Mouse (Mus musculus): ENCODE measurements at regions not wholly inside any gene's neighbourhood (a gene's known extent, or its start where the extent isn't known, plus 50 kb on each side); places are given as distances from the start of the nearest gene placed in this dataset.

DNA sequence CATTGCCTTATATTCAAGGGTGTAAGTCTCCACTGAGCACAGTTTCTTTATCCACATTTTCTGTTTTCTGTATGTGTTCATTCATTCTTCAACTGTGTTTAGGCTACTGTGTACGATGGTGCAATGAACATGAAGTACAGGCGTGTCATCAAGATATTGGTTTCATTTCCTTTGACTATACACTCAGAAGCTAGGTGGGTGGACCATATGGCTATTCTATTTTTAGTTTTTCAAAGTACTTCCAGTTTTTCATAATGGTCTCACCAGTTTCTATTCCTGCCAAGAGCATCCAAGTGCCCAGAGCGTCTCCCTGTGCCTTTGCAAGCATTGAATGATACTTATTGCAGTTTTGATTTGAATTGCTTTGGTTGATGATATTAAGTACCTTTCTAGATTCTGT lies 132.8 kb upstream of the Nxpe4 start:
- Histone ChIP-seq H3K4me3 (ENCODE audit: low read depth, low read length) (no peak overlapping the region), H3K36me3 (ENCODE audit: control insufficient read depth, insufficient read depth, low read length, poor library complexity, severe bottlenecking) (no peaks in the 10 kb centered on the region), H3K9ac (ENCODE audit: low read depth, poor library complexity, severe bottlenecking) (no peak overlapping the region), H3K27me3 (ENCODE audit: control insufficient read depth, insufficient read depth, low read length, poor library complexity, severe bottlenecking) (no peaks in the 10 kb centered on the region), H3K9me3 (replicated peaks; ENCODE audit: control insufficient read depth, insufficient read depth, low read length, poor library complexity, severe bottlenecking) (no peaks in the 10 kb centered on the region), H3K27ac (ENCODE audit: insufficient read depth, low read length) (no peak overlapping the region), H3K4me1 (ENCODE audit: control insufficient read depth, insufficient read depth, low read length) (peaks cover 1% of the 10 kb centered on the region)
- TF ChIP-seq CTCF (IDR thresholded peaks at IDR 0.05; ENCODE audit: low read depth, low read length) (no peak), EP300 (IDR thresholded peaks at IDR 0.05; ENCODE audit: insufficient read depth, low read depth, low read length) (no peak), POLR2A (IDR thresholded peaks at IDR 0.05; ENCODE audit: insufficient read depth, low read length) (no peak)

- Histone ChIP-seq H3K36me3 (ENCODE audit: control insufficient read depth, insufficient read depth, low read length, poor library complexity, severe bottlenecking) (no peaks in the 10 kb centered on the region), H3K4me1 (ENCODE audit: control insufficient read depth, insufficient read depth, low read length) (peaks cover under 1% of the 10 kb centered on the region), H3K4me3 (ENCODE audit: low read depth, low read length) (no peak overlapping the region), H3K9ac (ENCODE audit: low read depth, poor library complexity, severe bottlenecking) (no peak overlapping the region), H3K27me3 (ENCODE audit: control insufficient read depth, insufficient read depth, low read length, poor library complexity, severe bottlenecking) (no peaks in the 10 kb centered on the region), H3K9me3 (replicated peaks; ENCODE audit: control insufficient read depth, insufficient read depth, low read length, poor library complexity, severe bottlenecking) (no peaks in the 10 kb centered on the region), H3K27ac (ENCODE audit: insufficient read depth, low read length) (no peak overlapping the region)
- TF ChIP-seq CTCF (IDR thresholded peaks at IDR 0.05; ENCODE audit: low read depth, low read length), result no peak
- TF ChIP-seq EP300 (IDR thresholded peaks at IDR 0.05; ENCODE audit: insufficient read depth, low read depth, low read length), result no peak
- TF ChIP-seq POLR2A (IDR thresholded peaks at IDR 0.05; ENCODE audit: insufficient read depth, low read length), result no peak
Measured at GRCm38 (mm10) chr9:48030839-48031238, 131.0 kb upstream of the Nxpe4 start.

DNA sequence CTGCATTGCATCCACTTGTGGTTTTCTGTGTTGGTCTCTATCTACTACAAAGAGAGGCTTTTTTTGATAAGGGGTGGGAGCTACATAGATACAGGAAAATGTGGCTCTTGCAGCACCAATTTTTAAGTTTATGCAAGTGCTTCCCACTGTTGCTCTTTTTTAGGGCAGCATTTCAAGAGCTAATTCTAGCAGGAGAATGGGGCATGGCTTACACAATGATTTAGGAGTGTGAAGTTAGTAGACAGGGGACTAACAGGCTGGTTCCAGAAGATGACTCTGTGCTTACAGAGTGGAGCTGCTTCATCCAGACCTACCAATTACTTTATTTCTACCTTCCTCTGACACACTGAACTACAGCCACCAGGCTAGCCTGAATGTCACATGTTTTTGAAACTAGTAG lies 125.9 kb upstream of the Nxpe4 start:
- no peak overlapping the region for H3K4me3 ChIP-seq (ENCODE audit: low read depth, low read length)
- H3K36me3 ChIP-seq (ENCODE audit: control insufficient read depth, insufficient read depth, low read length, poor library complexity, severe bottlenecking), result no peaks in the 10 kb centered on the region
- no peaks in the 10 kb centered on the region for H3K27me3 ChIP-seq (ENCODE audit: control insufficient read depth, insufficient read depth, low read length, poor library complexity, severe bottlenecking)
- no peaks in the 10 kb centered on the region for H3K9me3 ChIP-seq (replicated peaks; ENCODE audit: control insufficient read depth, insufficient read depth, low read length, poor library complexity, severe bottlenecking)
- H3K27ac ChIP-seq (ENCODE audit: insufficient read depth, low read length), result no peak overlapping the region
- no peaks in the 10 kb centered on the region for H3K4me1 ChIP-seq (ENCODE audit: control insufficient read depth, insufficient read depth, low read length)
- TF ChIP-seq POLR2A (IDR thresholded peaks at IDR 0.05; ENCODE audit: insufficient read depth, low read length) (no peak), EP300 (IDR thresholded peaks at IDR 0.05; ENCODE audit: insufficient read depth, low read depth, low read length) (no peak), CTCF (IDR thresholded peaks at IDR 0.05; ENCODE audit: low read depth, low read length) (no peak)
- no peak overlapping the region for H3K9ac ChIP-seq (ENCODE audit: low read depth, poor library complexity, severe bottlenecking)

- Histone ChIP-seq H3K9me3 (replicated peaks; ENCODE audit: control insufficient read depth, insufficient read depth, low read length, poor library complexity, severe bottlenecking) (no peaks in the 10 kb centered on the region), H3K4me3 (ENCODE audit: low read depth, low read length) (no peak overlapping the region), H3K9ac (ENCODE audit: low read depth, poor library complexity, severe bottlenecking) (no peak overlapping the region), H3K4me1 (ENCODE audit: control insufficient read depth, insufficient read depth, low read length) (no peaks in the 10 kb centered on the region), H3K27me3 (ENCODE audit: control insufficient read depth, insufficient read depth, low read length, poor library complexity, severe bottlenecking) (no peaks in the 10 kb centered on the region), H3K27ac (ENCODE audit: insufficient read depth, low read length) (no peak overlapping the region), H3K36me3 (ENCODE audit: control insufficient read depth, insufficient read depth, low read length, poor library complexity, severe bottlenecking) (no peaks in the 10 kb centered on the region)
- TF ChIP-seq CTCF (IDR thresholded peaks at IDR 0.05; ENCODE audit: low read depth, low read length), result no peak
Measured at GRCm38 (mm10) chr9:48044826-48045225, 117.0 kb upstream of the Nxpe4 start.

- H3K27ac ChIP-seq (ENCODE audit: insufficient read depth, low read length), result no peak overlapping the region
- H3K4me1 ChIP-seq (ENCODE audit: control insufficient read depth, insufficient read depth, low read length), result no peaks in the 10 kb centered on the region
- H3K4me3 ChIP-seq (ENCODE audit: low read depth, low read length), result no peak overlapping the region
- no peaks in the 10 kb centered on the region for H3K27me3 ChIP-seq (ENCODE audit: control insufficient read depth, insufficient read depth, low read length, poor library complexity, severe bottlenecking)
- TF ChIP-seq POLR2A (IDR thresholded peaks at IDR 0.05; ENCODE audit: insufficient read depth, low read length), result no peak
- TF ChIP-seq CTCF (IDR thresholded peaks at IDR 0.05; ENCODE audit: low read depth, low read length), result no peak
- TF ChIP-seq EP300 (IDR thresholded peaks at IDR 0.05; ENCODE audit: insufficient read depth, low read depth, low read length), result no peak
- no peaks in the 10 kb centered on the region for H3K9me3 ChIP-seq (replicated peaks; ENCODE audit: control insufficient read depth, insufficient read depth, low read length, poor library complexity, severe bottlenecking)
- H3K9ac ChIP-seq (ENCODE audit: low read depth, poor library complexity, severe bottlenecking), result no peak overlapping the region
- H3K36me3 ChIP-seq (ENCODE audit: control insufficient read depth, insufficient read depth, low read length, poor library complexity, severe bottlenecking), result no peaks in the 10 kb centered on the region
Measured at GRCm38 (mm10) chr9:48047846-48048245, 114.0 kb upstream of the Nxpe4 start.

- Histone ChIP-seq H3K4me1 (ENCODE audit: control insufficient read depth, insufficient read depth, low read length) (no peaks in the 10 kb centered on the region), H3K27ac (ENCODE audit: insufficient read depth, low read length) (no peak overlapping the region), H3K36me3 (ENCODE audit: control insufficient read depth, insufficient read depth, low read length, poor library complexity, severe bottlenecking) (no peaks in the 10 kb centered on the region), H3K9me3 (replicated peaks; ENCODE audit: control insufficient read depth, insufficient read depth, low read length, poor library complexity, severe bottlenecking) (no peaks in the 10 kb centered on the region), H3K27me3 (ENCODE audit: control insufficient read depth, insufficient read depth, low read length, poor library complexity, severe bottlenecking) (no peaks in the 10 kb centered on the region), H3K4me3 (ENCODE audit: low read depth, low read length) (no peak overlapping the region), H3K9ac (ENCODE audit: low read depth, poor library complexity, severe bottlenecking) (no peak overlapping the region)
- TF ChIP-seq POLR2A (IDR thresholded peaks at IDR 0.05; ENCODE audit: insufficient read depth, low read length) (no peak), CTCF (IDR thresholded peaks at IDR 0.05; ENCODE audit: low read depth, low read length) (no peak), EP300 (IDR thresholded peaks at IDR 0.05; ENCODE audit: insufficient read depth, low read depth, low read length) (no peak)
Measured at GRCm38 (mm10) chr9:48053580-48053979, 108.2 kb upstream of the Nxpe4 start.
